Mouse (Mus musculus) cortical plate, adult 2 months (tissue): ENCODE data around the gene Camta1.
A peak's percentile ranks its signal among the peaks of the same experiment; 100 is the strongest.

ENCODE experiments used
- CTCF ChIP-seq: fragments of 200-500 bp; IDR thresholded peaks from 2 replicates; pipeline ENCODE4 v1.5.1; 2011; ENCODE audit warnings: mild to moderate bottlenecking, control low read depth, low read length; ENCODE audit not compliant: insufficient read depth; ENCODE audit errors: extremely low read depth
- POLR2A ChIP-seq: fragments of 200-500 bp; IDR thresholded peaks from 2 replicates; pipeline ENCODE4 v1.6.1; 2011; ENCODE audit warnings: mild to moderate bottlenecking, low read length, control low read depth; ENCODE audit not compliant: insufficient read depth; ENCODE audit errors: extremely low read depth

- TF ChIP-seq POLR2A (no peak), CTCF (0 out of 2 replicates have a peak, but pooled peaks have one; percentile 2)
Observed at GRCm38 (mm10) chr4:151511092-151511491, 350.6 kb downstream of the Camta1 start.
